ENCODE assay signal across 14 mouse cellular contexts in the genomic region with DNA sequence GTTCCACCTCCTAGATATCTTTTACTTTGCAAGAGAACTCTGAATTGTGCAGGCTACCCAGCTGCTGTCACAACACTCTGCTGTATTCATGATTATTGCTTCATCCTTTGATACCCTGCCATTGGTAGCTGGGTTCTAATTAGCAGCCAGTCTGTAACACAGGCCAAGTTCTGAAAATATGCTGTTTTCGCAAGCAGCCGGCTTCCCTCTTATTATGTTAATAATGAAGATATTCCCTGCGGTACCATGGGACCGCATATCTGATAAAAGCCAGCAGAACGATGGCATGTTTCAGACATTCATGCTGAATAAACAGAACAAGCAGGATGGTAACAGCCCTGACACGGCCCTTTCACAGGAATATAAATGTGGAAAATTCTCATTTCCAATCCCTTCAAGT.
A peak's percentile ranks its signal among the peaks of the same experiment; 100 is the strongest.
DNase-seq lines count a peak whose midpoint lies in the region; ATAC-seq and TF ChIP-seq lines count a peak whose summit lies in the region.
"Had no signal": no experiment of that assay in that cellular context is flagged by ENCODE, and none has a peak within 500 bp of the region (broad histone marks: within the 10 kb centered on the region; RNA-seq: fewer than 3 reads in every experiment).

No protein-coding gene starts in this region.

- no peaks in the 10 kb centered on the region for H3K9me3 ChIP-seq in forebrain, embryonic 14.5 days (replicated peaks; ENCODE audit: control insufficient read depth, low read length)
- H3K9me3 ChIP-seq in midbrain, embryonic 16.5 days (replicated peaks; ENCODE audit: control insufficient read depth, low read length, poor library complexity, severe bottlenecking): no peaks in the 10 kb centered on the region
- H3K9me3 ChIP-seq: embryonic facial prominence, embryonic 13.5 days had no signal

- H3K27me3 ChIP-seq in forebrain, embryonic 14.5 days (replicated peaks; ENCODE audit: control insufficient read depth, insufficient read depth, low read length): no peaks in the 10 kb centered on the region
- H3K27me3 ChIP-seq in midbrain, embryonic 16.5 days (ENCODE audit: control insufficient read depth, insufficient read depth, low read depth, low read length): no peaks in the 10 kb centered on the region
- H3K27me3 ChIP-seq: embryonic facial prominence, embryonic 13.5 days had no signal

- H3K36me3 ChIP-seq in forebrain, embryonic 14.5 days (ENCODE audit: control insufficient read depth, insufficient read depth, low read length): no peaks in the 10 kb centered on the region
- no peaks in the 10 kb centered on the region for H3K36me3 ChIP-seq in midbrain, embryonic 16.5 days (ENCODE audit: control insufficient read depth, insufficient read depth, low read length)
- H3K36me3 ChIP-seq: embryonic facial prominence, embryonic 13.5 days had no signal

- peaks cover 15% of the 10 kb centered on the region for H3K4me1 ChIP-seq in forebrain, embryonic 14.5 days (ENCODE audit: control insufficient read depth, insufficient read depth, low read length)
- H3K4me1 ChIP-seq in midbrain, embryonic 16.5 days (ENCODE audit: control insufficient read depth, insufficient read depth, low read length): peaks cover 6% of the 10 kb centered on the region
- H3K4me1 ChIP-seq: embryonic facial prominence, embryonic 13.5 days had no signal

- no peak overlapping the region for H3K9ac ChIP-seq in forebrain, embryonic 14.5 days (ENCODE audit: low read length)
- H3K9ac ChIP-seq in midbrain, embryonic 16.5 days (ENCODE audit: low read depth, low read length): no peak overlapping the region
- H3K9ac ChIP-seq: embryonic facial prominence, embryonic 13.5 days had no signal

- H3K27ac ChIP-seq in forebrain, embryonic 14.5 days (ENCODE audit: low read depth, low read length): peak overlapping the region; percentile 52
- peak overlapping the region; percentile 17; the same call in 1 of the 2 replicates for H3K27ac ChIP-seq in midbrain, embryonic 16.5 days (ENCODE audit: low read length)
- H3K27ac ChIP-seq in left cerebral cortex, adult 2 months: no peak overlapping the region
- H3K27ac ChIP-seq: embryonic facial prominence, embryonic 13.5 days had no signal

- peak; percentile 58 for DNase-seq in layer of hippocampus, adult 11-12 months (ENCODE audit: low spot score)
- no peak for DNase-seq in layer of hippocampus, postnatal 25 days (ENCODE audit: extremely low spot score in 1 of 2, low spot score in 1 of 2)
- peak; percentile 88 for DNase-seq in forebrain, embryonic 14.5 days (ENCODE audit: low spot score)
- DNase-seq in layer of hippocampus, adult 18-20 months (ENCODE audit: low spot score in 2 of 2): peak; percentile 44 to 80
- no peak for DNase-seq in left cerebral cortex, adult 2 months (ENCODE audit: extremely low spot score in 1 of 2, low spot score in 2 of 2)
- no peak for DNase-seq in left cerebral cortex, postnatal 4 days
- DNase-seq: adrenal gland, adult 2 months; cerebellum, postnatal 25 days; heart, adult 11 months; heart, postnatal 4 days; kidney, adult 9 months; lung, postnatal 4 days had no signal

- ATAC-seq in forebrain, embryonic 14.5 days: peak; percentile 95
- ATAC-seq in midbrain, embryonic 16.5 days: peak; percentile 86

- TF ChIP-seq CTCF in left cerebral cortex, adult 2 months (IDR thresholded peaks at IDR 0.05): no peak

- H3K4me3 ChIP-seq in forebrain, embryonic 14.5 days (ENCODE audit: low read depth, low read length): no peak overlapping the region
- no peak overlapping the region for H3K4me3 ChIP-seq in midbrain, embryonic 16.5 days (ENCODE audit: low read depth, low read length)
- no peak overlapping the region for H3K4me3 ChIP-seq in left cerebral cortex, adult 2 months
- H3K4me3 ChIP-seq: embryonic facial prominence, embryonic 13.5 days had no signal

- 14% methylated on average over 6 of the region's 6 CpGs for WGBS in forebrain, embryonic 14.5 days
- WGBS in midbrain, embryonic 16.5 days: 27% methylated on average over 6 of the region's 6 CpGs

- 0 out of 2 replicates have a peak overlapping the region, but pooled peaks have one; percentile 3 for H3K4me2 ChIP-seq in forebrain, embryonic 14.5 days (ENCODE audit: low read length)
- H3K4me2 ChIP-seq in midbrain, embryonic 16.5 days (ENCODE audit: low read length): no peak overlapping the region; the same call in 1 of the 2 replicates
- H3K4me2 ChIP-seq: embryonic facial prominence, embryonic 13.5 days had no signal

- intact Hi-C loops in left cerebral cortex, adult 2 months (cut with DNase I): no loop called here
- intact Hi-C loops in left cerebral cortex, postnatal 4 days (cut with DNase I): no loop called here

Comparison
In these comparisons a context has a peak if more than half of its experiments do, and no peak if none do; other contexts are left out.
1. DNase-seq: peak in layer of hippocampus, adult 11-12 months (single experiment), forebrain, embryonic 14.5 days (single experiment) and layer of hippocampus, adult 18-20 months (2 of 2); none in layer of hippocampus, postnatal 25 days (0 of 2), left cerebral cortex, adult 2 months (0 of 2) and left cerebral cortex, postnatal 4 days (single experiment).